Mouse (Mus musculus) cortical plate, adult 2 months (tissue): ENCODE data around the gene Prkcz.

Experiments used
- CTCF ChIP-seq: fragments of 200-500 bp; IDR thresholded peaks from 2 replicates; pipeline ENCODE4 v1.5.1; 2011; ENCODE audit warnings: mild to moderate bottlenecking, control low read depth, low read length; ENCODE audit not compliant: insufficient read depth; ENCODE audit errors: extremely low read depth
- POLR2A ChIP-seq: fragments of 200-500 bp; IDR thresholded peaks from 2 replicates; pipeline ENCODE4 v1.6.1; 2011; ENCODE audit warnings: mild to moderate bottlenecking, low read length, control low read depth; ENCODE audit not compliant: insufficient read depth; ENCODE audit errors: extremely low read depth

- no peak for TF ChIP-seq CTCF
- no peak for TF ChIP-seq POLR2A
These were observed 78.9 kb downstream of the Prkcz start for GRCm38 (mm10) chr4:155282231-155282630.
